Mouse (Mus musculus) stomach, embryonic 15.5 days (tissue): Measurements from ENCODE around the gene Syt14. TPM values are rescaled to one million over a fixed set of nuclear protein-coding genes. Genes with fewer than 3 reads are reported as not detected.

ENCODE experiments used
- ATAC-seq: fragments of 200-750 bp; cut with Nextera tagmentation; 2 replicates; pipeline ENCODE4 v1.8.0; 2017; ENCODE audit warnings: low read depth, moderate number of reproducible peaks, moderate TSS enrichment; ENCODE audit not compliant: insufficient read depth, low FRiP score
- H3K27ac ChIP-seq: fragments of 300-500 bp; sonication (generic); 2 replicates; pipeline ENCODE4 v1.5.1; 2015; ENCODE audit warnings: mild to moderate bottlenecking, inconsistent platforms
- H3K27me3 ChIP-seq: fragments of 300-500 bp; sonication (generic); replicated peaks from 2 replicates; pipeline ENCODE4 v1.6.1; 2015; ENCODE audit warnings: inconsistent platforms
- H3K36me3 ChIP-seq: fragments of 300-500 bp; sonication (generic); 2 replicates; pipeline ENCODE4 v1.6.1; 2015; ENCODE audit warnings: inconsistent platforms
- H3K4me1 ChIP-seq: fragments of 300-500 bp; sonication (generic); 2 replicates; pipeline ENCODE4 v1.6.1; 2015; ENCODE audit warnings: inconsistent platforms
- H3K4me2 ChIP-seq: fragments of 300-500 bp; sonication (generic); 2 replicates; pipeline ENCODE4 v1.6.1; 2015; ENCODE audit warnings: mild to moderate bottlenecking, inconsistent platforms
- H3K4me3 ChIP-seq: fragments of 300-500 bp; sonication (generic); replicated peaks from 2 replicates; pipeline ENCODE4 v1.5.1; 2015; ENCODE audit warnings: inconsistent platforms
- H3K9ac ChIP-seq: fragments of 300-500 bp; sonication (generic); 2 replicates; pipeline ENCODE4 v1.6.1; 2015; ENCODE audit warnings: inconsistent platforms
- H3K9me3 ChIP-seq: fragments of 300-500 bp; sonication (generic); 2 replicates; pipeline ENCODE4 v1.6.1; 2016; ENCODE audit warnings: inconsistent platforms
- WGBS: fragments of 180-500 bp; shearing (Covaris S2); methylation state at CpG from one replicate; pipeline ENCODE4 v1.1.7; 2015; 5-methylcytosine and 5-hydroxymethylcytosine counted together
- polyA plus RNA-seq: library from polyadenylated mRNA; unstranded; fragments of >200 nt; fragmentation: Nextera tagmentation; extraction: Ambion mirVana; gene quantifications from 2 replicates; pipeline ENCODE4 v1.2.1, GENCODE M21; 2015

Syt14 gene
- polyA plus RNA-seq, 1 experiment from 2014 or later, result 1.7 TPM

DNA sequence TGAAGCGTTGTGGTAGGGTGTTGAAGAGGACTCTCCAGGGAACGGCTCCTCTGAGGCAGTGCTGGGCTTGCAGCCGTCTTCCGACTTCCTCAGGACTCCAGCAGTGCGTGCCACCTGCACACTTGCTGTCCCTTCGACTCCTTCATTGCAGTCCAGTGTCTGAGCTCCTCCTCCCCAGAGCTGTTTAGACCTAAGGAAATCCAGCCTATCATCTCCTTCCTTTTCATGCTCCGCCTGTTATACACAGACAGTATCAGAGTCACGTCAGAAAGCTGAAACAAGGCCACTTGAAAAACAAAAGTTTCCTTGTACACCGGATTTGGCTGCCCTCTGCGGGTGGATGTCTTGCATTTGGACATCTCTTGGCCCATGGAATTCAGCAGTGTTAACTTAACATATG, 138.4 kb downstream of the Syt14 start:
- H3K27me3 ChIP-seq, result no peaks in the 10 kb centered on the region
- H3K27ac ChIP-seq, result no peak overlapping the region
- no peaks in the 10 kb centered on the region for H3K4me1 ChIP-seq
- no peaks in the 10 kb centered on the region for H3K36me3 ChIP-seq
- 70% methylated on average over 10 of the region's 10 CpGs for WGBS
- no peaks in the 10 kb centered on the region for H3K9me3 ChIP-seq
- no peak overlapping the region for H3K9ac ChIP-seq
- H3K4me3 ChIP-seq, result no peak overlapping the region
- H3K4me2 ChIP-seq, result no peak overlapping the region
- no peak for ATAC-seq

DNA sequence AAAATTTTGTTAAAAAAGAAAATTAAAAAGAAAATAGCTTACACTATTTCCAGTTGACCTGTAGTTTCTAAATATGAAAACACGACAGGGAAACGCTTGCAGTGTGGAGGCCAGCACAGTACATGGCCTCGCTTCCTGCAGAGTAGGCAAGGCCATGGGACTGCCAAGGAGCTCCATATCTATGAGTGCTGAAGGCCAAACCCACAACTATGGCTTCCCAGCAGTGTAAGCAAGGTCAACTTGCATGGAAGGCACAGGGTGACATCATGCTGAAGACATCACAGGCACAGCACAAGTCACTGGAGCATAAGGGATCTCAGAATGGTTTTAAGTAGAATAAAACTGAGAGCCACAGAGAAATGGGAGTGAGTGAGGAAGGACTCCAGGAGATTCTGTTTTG, 139.5 kb downstream of the Syt14 start:
- H3K4me2 ChIP-seq, result no peak overlapping the region
- H3K4me1 ChIP-seq, result no peaks in the 10 kb centered on the region
- H3K27me3 ChIP-seq, result no peaks in the 10 kb centered on the region
- H3K9ac ChIP-seq, result no peak overlapping the region
- no peak overlapping the region for H3K27ac ChIP-seq
- ATAC-seq, result no peak
- H3K9me3 ChIP-seq, result no peaks in the 10 kb centered on the region
- H3K4me3 ChIP-seq, result no peak overlapping the region
- H3K36me3 ChIP-seq, result no peaks in the 10 kb centered on the region
- WGBS, result 89% methylated on average over 3 of the region's 3 CpGs

DNA sequence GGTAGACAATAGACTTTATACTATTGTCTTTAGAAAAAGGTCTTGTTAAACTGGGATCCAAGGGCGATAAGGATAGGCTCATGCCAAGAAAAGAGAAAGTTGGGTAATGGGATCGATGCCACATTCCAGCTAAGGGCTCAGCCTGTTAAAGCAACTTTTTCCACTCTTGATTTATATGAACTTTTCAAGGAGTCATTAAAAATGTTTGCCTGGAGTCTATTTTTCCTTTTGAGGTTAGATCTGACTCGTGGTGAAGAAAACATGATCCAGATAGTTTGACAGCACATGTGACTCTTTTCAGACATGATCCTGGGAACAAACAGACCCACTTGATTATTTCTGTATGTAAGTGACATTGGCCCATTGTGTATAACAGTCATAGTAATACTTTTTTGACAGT, 144.9 kb downstream of the Syt14 start:
- Histone ChIP-seq H3K9me3 (no peaks in the 10 kb centered on the region), H3K36me3 (no peaks in the 10 kb centered on the region), H3K27ac (no peak overlapping the region), H3K9ac (no peak overlapping the region), H3K27me3 (no peaks in the 10 kb centered on the region), H3K4me1 (no peaks in the 10 kb centered on the region), H3K4me2 (no peak overlapping the region), H3K4me3 (no peak overlapping the region)
- no peak for ATAC-seq
- 62% methylated on average over 3 of the region's 3 CpGs for WGBS

DNA sequence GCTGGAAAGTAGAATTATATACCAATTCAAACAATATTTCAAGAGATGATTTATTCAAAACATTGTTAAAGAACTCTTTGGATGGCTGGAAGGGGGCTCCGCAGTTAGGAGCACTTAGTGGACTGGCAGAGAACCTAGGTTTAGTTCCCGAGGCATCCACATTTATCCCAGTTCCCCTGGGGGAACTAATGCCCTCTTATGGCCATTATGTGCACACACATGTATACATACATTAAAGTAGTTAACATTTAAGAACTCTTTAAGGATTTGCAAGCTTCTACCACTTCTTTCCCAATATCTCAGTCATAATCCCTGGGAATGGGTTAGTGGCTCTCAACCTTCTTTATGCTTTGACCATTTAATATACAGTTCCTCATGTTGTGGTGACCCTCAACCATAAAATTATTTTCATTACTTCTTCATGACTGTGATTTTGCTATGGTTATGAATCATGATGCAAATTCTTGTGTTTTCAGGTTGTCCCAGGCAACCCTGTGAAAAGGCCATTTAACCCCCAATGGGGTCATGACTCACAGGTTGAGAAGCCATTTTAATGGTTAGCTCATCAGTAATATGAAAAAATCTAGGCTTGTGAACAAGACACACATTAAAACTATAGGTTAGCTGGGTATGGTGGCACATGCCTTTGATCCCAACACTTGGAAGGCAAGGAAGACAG, 152.8 kb downstream of the Syt14 start:
- Histone ChIP-seq H3K27ac (no peak overlapping the region), H3K36me3 (no peaks in the 10 kb centered on the region), H3K27me3 (no peaks in the 10 kb centered on the region), H3K9ac (no peak overlapping the region), H3K4me3 (no peak overlapping the region), H3K9me3 (no peaks in the 10 kb centered on the region), H3K4me1 (no peaks in the 10 kb centered on the region), H3K4me2 (no peak overlapping the region)
- WGBS, result 61% methylated on average over 2 of the region's 2 CpGs
- ATAC-seq, result no peak

DNA sequence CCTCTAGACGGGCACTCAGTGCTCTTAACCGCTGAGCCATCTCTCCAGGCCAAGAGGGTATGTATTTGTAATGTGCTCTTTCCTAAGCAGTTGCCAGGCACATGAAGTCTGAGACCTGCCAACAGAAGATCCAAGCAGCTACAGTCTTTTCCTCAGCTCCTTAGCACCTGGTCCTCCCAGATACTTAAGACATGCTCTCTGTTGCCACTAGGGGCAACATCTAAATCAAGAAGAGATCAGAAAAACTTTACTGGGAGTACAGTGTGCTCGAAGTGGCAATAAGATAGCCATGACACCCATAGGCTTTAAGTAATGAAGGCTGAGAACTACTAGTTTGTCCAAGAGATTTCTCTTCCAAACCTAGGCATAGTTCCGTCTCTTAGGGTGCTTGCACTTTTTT, 155.4 kb downstream of the Syt14 start:
- no peaks in the 10 kb centered on the region for H3K9me3 ChIP-seq
- 72% methylated on average over 4 of the region's 4 CpGs for WGBS
- no peaks in the 10 kb centered on the region for H3K4me1 ChIP-seq
- no peak overlapping the region for H3K4me2 ChIP-seq
- no peak overlapping the region for H3K4me3 ChIP-seq
- no peak overlapping the region for H3K27ac ChIP-seq
- ATAC-seq, result no peak
- H3K36me3 ChIP-seq, result no peaks in the 10 kb centered on the region
- no peak overlapping the region for H3K9ac ChIP-seq
- H3K27me3 ChIP-seq, result no peaks in the 10 kb centered on the region

DNA sequence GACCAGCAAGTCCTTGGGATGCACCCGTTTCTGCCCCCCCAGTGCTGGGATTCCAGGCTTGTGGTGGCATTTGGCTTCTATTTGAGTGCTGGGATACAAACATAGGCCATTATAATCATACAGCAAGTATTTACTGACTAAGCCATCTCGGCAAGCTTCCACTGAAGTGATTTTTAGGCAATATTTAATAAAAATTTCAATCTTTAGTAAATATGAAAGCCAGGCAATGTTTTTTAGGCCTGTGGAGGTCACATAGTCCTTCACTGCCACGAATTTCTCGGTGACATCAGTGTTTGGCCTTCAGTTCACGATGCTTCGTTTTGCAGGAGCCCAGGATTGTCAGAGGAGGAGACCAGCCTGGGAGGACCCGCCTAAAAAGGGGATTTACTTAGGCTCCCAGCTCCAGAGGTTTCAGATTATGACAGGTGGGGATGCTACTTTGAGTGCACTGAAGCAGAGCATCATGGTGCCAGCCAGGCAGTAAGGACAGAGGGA, 156.4 kb downstream of the Syt14 start:
- H3K4me3 ChIP-seq, result no peak overlapping the region
- no peaks in the 10 kb centered on the region for H3K9me3 ChIP-seq
- no peak for ATAC-seq
- no peak overlapping the region for H3K4me2 ChIP-seq
- no peak overlapping the region for H3K9ac ChIP-seq
- no peak overlapping the region for H3K27ac ChIP-seq
- WGBS, result 80% methylated on average over 7 of the region's 7 CpGs
- no peaks in the 10 kb centered on the region for H3K27me3 ChIP-seq
- H3K4me1 ChIP-seq, result no peaks in the 10 kb centered on the region
- H3K36me3 ChIP-seq, result no peaks in the 10 kb centered on the region

DNA sequence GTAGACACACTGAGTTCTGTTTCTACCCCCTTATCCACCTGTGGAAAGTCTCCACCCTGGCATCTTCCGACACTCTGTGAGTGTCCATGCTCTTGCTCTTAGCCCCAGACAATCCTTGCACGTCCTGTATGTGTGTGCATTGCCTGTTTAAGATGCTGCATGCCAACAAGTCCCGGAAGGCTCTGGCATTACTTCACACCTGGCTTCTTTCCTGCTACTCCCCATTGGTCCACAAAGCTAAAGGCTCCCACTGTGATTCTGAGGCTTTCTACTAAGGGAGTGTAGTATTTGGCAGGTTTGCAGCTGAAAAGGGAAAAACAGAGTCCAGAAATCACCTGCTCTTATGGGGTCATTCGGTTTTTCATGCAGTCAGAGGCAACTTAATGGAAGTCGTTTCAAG, 162.7 kb downstream of the Syt14 start:
- no peak for ATAC-seq

DNA sequence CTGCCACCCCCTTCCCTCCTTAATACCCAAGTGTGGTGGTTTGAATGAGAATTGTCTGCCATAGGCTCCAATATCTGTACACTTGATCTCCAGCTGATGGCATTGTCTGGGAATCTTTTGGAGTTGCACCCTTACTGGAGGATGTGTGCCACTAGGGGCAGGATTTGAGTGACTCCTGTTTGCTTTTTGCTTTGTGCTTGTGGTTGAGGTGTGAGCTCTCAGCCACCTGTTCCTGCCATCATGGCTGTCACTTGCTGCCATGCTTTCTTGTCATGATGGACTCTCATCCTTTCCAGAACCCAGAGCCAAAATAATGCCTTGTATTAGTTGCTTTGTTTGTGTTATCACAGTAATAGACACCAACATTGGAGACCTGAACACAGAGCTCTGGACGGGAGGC, 165.8 kb downstream of the Syt14 start:
- no peaks in the 10 kb centered on the region for H3K9me3 ChIP-seq
- H3K4me3 ChIP-seq, result no peak overlapping the region
- no peaks in the 10 kb centered on the region for H3K4me1 ChIP-seq
- no peak overlapping the region for H3K9ac ChIP-seq
- WGBS, result 76% methylated on average over 1 of the region's 1 CpGs
- no peak overlapping the region for H3K27ac ChIP-seq
- no peaks in the 10 kb centered on the region for H3K27me3 ChIP-seq
- no peak for ATAC-seq
- H3K4me2 ChIP-seq, result no peak overlapping the region
- H3K36me3 ChIP-seq, result no peaks in the 10 kb centered on the region

More for the DNA sequence above, 162.7 kb downstream of the Syt14 start:
- Histone ChIP-seq H3K4me1 (no peaks in the 10 kb centered on the region), H3K4me3 (no peak overlapping the region), H3K9me3 (no peaks in the 10 kb centered on the region), H3K36me3 (no peaks in the 10 kb centered on the region), H3K4me2 (no peak overlapping the region), H3K27me3 (no peaks in the 10 kb centered on the region), H3K9ac (no peak overlapping the region), H3K27ac (no peak overlapping the region)
- WGBS, result 56% methylated on average over 5 of the region's 5 CpGs

DNA sequence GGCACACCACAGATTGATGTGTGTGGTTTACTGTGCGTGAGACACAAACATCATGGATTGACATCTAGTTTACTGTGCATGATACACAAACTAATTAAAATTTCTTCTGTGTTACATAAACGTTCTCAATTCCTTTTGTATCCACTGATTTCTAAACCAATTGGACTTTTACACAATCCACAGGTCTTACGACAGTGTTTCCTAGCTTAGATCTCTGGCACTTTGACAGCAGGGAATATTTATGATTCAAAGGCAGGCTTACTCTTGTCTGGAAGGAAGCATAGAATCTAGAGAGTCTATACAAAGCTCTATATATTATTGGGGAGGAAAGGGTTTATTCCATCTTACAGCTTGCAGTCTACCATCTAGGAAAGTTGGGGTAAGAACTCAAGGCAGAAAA, 171.1 kb downstream of the Syt14 start:
- Histone ChIP-seq H3K4me1 (0 out of 2 replicates have a peak, but pooled peaks cover 5% of the 10 kb centered on the region), H3K27me3 (no peaks in the 10 kb centered on the region), H3K9ac (no peak overlapping the region), H3K36me3 (no peaks in the 10 kb centered on the region), H3K4me3 (no peak overlapping the region), H3K4me2 (no peak overlapping the region), H3K9me3 (no peaks in the 10 kb centered on the region), H3K27ac (no peak overlapping the region)
- WGBS, result 73% methylated on average over 3 of the region's 3 CpGs
- ATAC-seq, result no peak

DNA sequence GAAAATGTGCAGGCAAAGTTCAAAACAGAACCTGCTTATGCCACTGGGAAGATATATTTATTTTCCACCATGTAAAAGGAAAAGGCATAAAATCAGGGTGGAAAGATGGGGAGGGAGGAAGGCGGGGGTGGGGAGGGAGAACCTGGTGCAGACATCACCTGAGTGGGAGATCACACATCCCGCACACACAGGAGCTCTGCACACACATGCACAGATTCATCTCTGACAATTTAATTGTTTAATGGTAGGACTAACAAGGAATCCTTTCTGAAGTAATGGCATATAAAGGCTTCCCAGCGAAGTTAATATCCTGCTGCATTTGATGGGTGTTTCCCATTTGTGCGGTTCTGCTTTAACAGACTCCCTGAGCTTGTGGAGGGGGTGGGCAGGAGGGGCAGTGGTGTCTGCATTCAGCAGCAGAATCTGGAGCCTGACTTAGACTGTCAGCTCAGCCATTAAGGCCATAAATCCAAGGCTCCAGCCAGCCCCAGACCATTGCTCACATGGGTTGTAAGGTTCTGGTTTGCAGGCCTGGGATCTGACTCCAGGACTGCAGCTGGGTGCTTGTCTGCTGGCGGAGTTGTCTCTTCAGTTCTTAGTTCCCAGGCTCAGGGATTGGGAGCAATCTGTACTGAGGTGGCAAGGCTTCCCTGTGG, 174.1 kb downstream of the Syt14 start:
- ATAC-seq, result no peak
- Histone ChIP-seq H3K9ac (no peak overlapping the region), H3K36me3 (no peaks in the 10 kb centered on the region), H3K4me3 (no peak overlapping the region), H3K9me3 (no peaks in the 10 kb centered on the region), H3K27me3 (no peaks in the 10 kb centered on the region), H3K4me2 (no peak overlapping the region), H3K27ac (no peak overlapping the region), H3K4me1 (0 out of 2 replicates have a peak, but pooled peaks cover 10% of the 10 kb centered on the region)
- WGBS, result 54% methylated on average over 5 of the region's 5 CpGs

DNA sequence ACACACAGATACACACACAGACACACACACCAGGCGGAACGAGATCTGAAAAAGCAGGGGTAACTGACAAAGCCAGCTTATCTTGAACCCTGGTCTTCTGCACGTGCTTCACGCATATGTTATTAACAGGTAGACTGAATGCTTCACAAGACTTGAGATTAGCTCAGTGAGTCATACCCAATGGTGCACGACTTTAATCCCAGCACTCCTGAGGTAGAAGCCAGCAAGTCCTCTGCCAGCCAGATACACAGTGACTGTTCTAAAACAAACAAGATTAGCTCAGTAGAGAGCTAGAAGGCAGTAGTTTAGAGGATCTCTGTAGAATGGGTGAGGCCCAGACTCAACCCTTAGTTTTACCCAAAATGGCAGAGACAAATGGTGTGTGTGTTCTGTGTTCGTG, 175.3 kb downstream of the Syt14 start:
- Histone ChIP-seq H3K27me3 (no peaks in the 10 kb centered on the region), H3K27ac (no peak overlapping the region), H3K9ac (no peak overlapping the region), H3K4me2 (no peak overlapping the region), H3K36me3 (no peaks in the 10 kb centered on the region), H3K9me3 (no peaks in the 10 kb centered on the region), H3K4me1 (0 out of 2 replicates have a peak, but pooled peaks cover 13% of the 10 kb centered on the region), H3K4me3 (no peak overlapping the region)
- WGBS, result 54% methylated on average over 6 of the region's 6 CpGs
- peak; percentile 74 for ATAC-seq

DNA sequence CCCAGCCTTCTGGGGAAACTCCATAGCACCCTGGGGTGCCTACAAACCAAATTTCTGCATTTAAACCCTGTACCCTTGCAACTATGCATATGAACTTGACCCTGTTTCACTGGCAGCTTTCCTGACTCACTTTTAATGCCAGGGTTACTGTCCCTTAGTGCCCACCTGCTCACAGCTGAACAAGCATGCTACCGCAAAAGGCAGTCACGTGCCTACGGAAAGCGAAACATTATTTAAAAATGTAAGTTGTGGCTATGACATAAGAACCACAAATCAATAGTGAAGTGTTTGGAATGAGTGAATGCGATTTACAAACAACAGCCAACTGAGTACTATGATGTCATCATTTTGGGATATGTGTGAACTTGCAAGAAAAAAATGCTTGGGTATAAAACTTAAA, 178.0 kb downstream of the Syt14 start:
- H3K4me1 ChIP-seq, result peaks cover 24% of the 10 kb centered on the region
- ATAC-seq, result no peak

More for the DNA sequence above, 178.0 kb downstream of the Syt14 start:
- Histone ChIP-seq H3K27ac (no peak overlapping the region), H3K9me3 (no peaks in the 10 kb centered on the region), H3K4me3 (no peak overlapping the region), H3K4me2 (no peak overlapping the region), H3K9ac (no peak overlapping the region), H3K36me3 (no peaks in the 10 kb centered on the region), H3K27me3 (no peaks in the 10 kb centered on the region)
- WGBS, result 76% methylated on average over 5 of the region's 5 CpGs
